Mouse (Mus musculus) heart, adult 2 months (tissue): ENCODE data around the gene Ipo9. TPM values are rescaled to one million over a fixed set of nuclear protein-coding genes. Genes with fewer than 3 reads are reported as not detected.
A peak's percentile ranks its signal among the peaks of the same experiment; 100 is the strongest.

Experiments
- DNase-seq, 2 experiments: peaks; one replicate each; pipeline ENCODE4 v3.0.0; 2021
- H3K27ac ChIP-seq: fragments of 200-600 bp; 2 replicates; pipeline ENCODE4 v1.8.1; 2022
- H3K27me3 ChIP-seq: fragments of 200-500 bp; 2 replicates; pipeline ENCODE4 v1.6.1; 2012; ENCODE audit warnings: mild to moderate bottlenecking, low read length, inconsistent platforms, mixed read lengths; ENCODE audit not compliant: control insufficient read depth, insufficient read depth
- H3K36me3 ChIP-seq: fragments of 200-500 bp; 2 replicates; pipeline ENCODE4 v1.6.1; 2012; ENCODE audit warnings: low read length, inconsistent platforms; ENCODE audit not compliant: control insufficient read depth, insufficient read depth
- H3K4me1 ChIP-seq: fragments of 200-500 bp; 2 replicates; pipeline ENCODE4 v1.6.1; 2011; ENCODE audit warnings: low read length; ENCODE audit not compliant: control insufficient read depth, insufficient read depth
- H3K4me3 ChIP-seq: fragments of 200-600 bp; 2 replicates; pipeline ENCODE4 v1.8.1; 2022
- H3K79me2 ChIP-seq: fragments of 200-500 bp; replicated peaks from 2 replicates; pipeline ENCODE4 v1.6.1; 2012; ENCODE audit warnings: mild to moderate bottlenecking, inconsistent platforms, low read length, moderate library complexity, mixed read lengths; ENCODE audit not compliant: control insufficient read depth, insufficient read depth
- H3K9ac ChIP-seq: fragments of 200-500 bp; 2 replicates; pipeline ENCODE4 v1.6.1; 2012; ENCODE audit warnings: low read depth, mild to moderate bottlenecking, control low read depth, inconsistent platforms, low read length, mixed read lengths
- CTCF ChIP-seq: fragments of 200-600 bp; IDR thresholded peaks from 2 replicates; pipeline ENCODE4 v1.8.1; 2022; ENCODE audit warnings: antibody characterized with exemption, mild to moderate bottlenecking, moderate library complexity
- EP300 ChIP-seq: fragments of 200-500 bp; IDR thresholded peaks from 2 replicates; pipeline ENCODE4 v1.6.1; 2011; ENCODE audit warnings: low read depth, low read length, control low read depth; ENCODE audit not compliant: insufficient read depth
- POLR2A ChIP-seq: fragments of 200-500 bp; IDR thresholded peaks from 2 replicates; pipeline ENCODE4 v1.6.1; 2011; ENCODE audit warnings: mild to moderate bottlenecking, low read depth, low read length, control low read depth; ENCODE audit not compliant: insufficient read depth
- WGBS: fragments of 180-500 bp; shearing (Covaris S2); methylation state at CpG from one replicate; pipeline ENCODE4 v1.1.7; 2018; 5-methylcytosine and 5-hydroxymethylcytosine counted together
- intact Hi-C: fragments of 180-260 bp; cut with DNase I; formaldehyde crosslinking; loops from one replicate; pipeline ENCODE4 v1.15.1; 2025
- polyA plus RNA-seq: library from polyadenylated mRNA; depleted of rRNA; stranded (reverse); fragments of >200 nt; gene quantifications from 2 replicates; pipeline ENCODE4 v1.2.3, GENCODE M21; 2012
- total RNA-seq, 2 experiments: library from RNA; stranded (reverse); gene quantifications; 2 replicates each; pipeline ENCODE4 v1.2.3; 2021

Ipo9 gene
- total and polyA plus RNA-seq, 3 experiments: 31.9 to 40.8 (median 35.3) TPM

GRCm38 (mm10) chr1:135374175-135374867 is 56.0 kb downstream of the Ipo9 start:
- H3K79me2 ChIP-seq: no peaks in the 10 kb centered on the region
- H3K27ac ChIP-seq: peak overlapping the region; percentile 40
- TF ChIP-seq POLR2A (no peak), EP300 (no peak), CTCF (no peak)
- H3K9ac ChIP-seq: peak overlapping the region; percentile 70
- 5% methylated on average over 19 of the region's 19 CpGs for whole genome bisulfite sequencing
- H3K4me3 ChIP-seq: peak overlapping the region; percentile 45
- DNase-seq: no peak
- H3K4me1 ChIP-seq: peaks cover 2% of the 10 kb centered on the region
- H3K27me3 ChIP-seq: no peaks in the 10 kb centered on the region
- no peaks in the 10 kb centered on the region for H3K36me3 ChIP-seq
- intact Hi-C loops: no loop called here

DNA sequence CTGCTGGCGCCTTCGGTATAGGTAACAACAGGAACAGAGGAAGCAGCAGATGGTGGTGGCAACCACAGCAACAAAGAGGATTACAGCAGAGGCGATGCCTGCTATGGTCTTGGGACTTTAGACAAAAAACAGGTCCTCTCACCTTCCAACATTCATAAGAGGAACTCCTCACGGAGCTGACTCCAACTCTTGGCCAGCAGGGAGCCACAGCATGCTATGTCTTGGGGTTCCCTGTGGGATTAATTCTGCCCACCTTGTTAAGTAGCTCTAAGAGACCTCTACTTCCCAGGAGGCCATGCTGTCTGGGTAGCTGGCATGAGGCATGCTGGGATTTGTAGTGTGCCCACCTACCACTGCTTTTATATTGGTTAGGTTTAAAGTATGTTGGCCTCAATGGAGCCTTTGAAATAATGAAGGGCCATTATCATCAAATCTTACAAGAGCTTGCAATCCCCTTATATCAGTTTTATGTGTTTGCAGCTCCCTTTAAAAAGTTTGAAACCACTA is 57.1 kb downstream of the Ipo9 start:
- TF ChIP-seq EP300 (no peak), POLR2A (no peak), CTCF (no peak)
- H3K27ac ChIP-seq: no peak overlapping the region
- peaks cover 2% of the 10 kb centered on the region; the same call in 1 of the 2 replicates for H3K4me1 ChIP-seq
- no peaks in the 10 kb centered on the region for H3K79me2 ChIP-seq
- intact Hi-C loops: no loop called here
- no peak for DNase-seq
- no peak overlapping the region for H3K9ac ChIP-seq
- no peaks in the 10 kb centered on the region for H3K36me3 ChIP-seq
- 88% methylated on average over 4 of the region's 4 CpGs for WGBS
- H3K4me3 ChIP-seq: no peak overlapping the region
- no peaks in the 10 kb centered on the region for H3K27me3 ChIP-seq

- H3K36me3 ChIP-seq: no peaks in the 10 kb centered on the region
- TF ChIP-seq POLR2A (no peak), EP300 (no peak), CTCF (no peak)
- no peak overlapping the region for H3K27ac ChIP-seq
- intact Hi-C loops: loop anchor here (2.0 to 5.0 kb wide), 5 partner anchors 57 to 257 kb away; partner anchors contain the start of genes Elf3 and Timm17a
- H3K4me1 ChIP-seq: peaks cover 2% of the 10 kb centered on the region
- H3K4me3 ChIP-seq: no peak overlapping the region
- H3K79me2 ChIP-seq: no peaks in the 10 kb centered on the region
- H3K27me3 ChIP-seq: no peaks in the 10 kb centered on the region
- DNase-seq: no peak
- WGBS: 90% methylated on average over 5 of the region's 5 CpGs
- no peak overlapping the region for H3K9ac ChIP-seq
Observed at GRCm38 (mm10) chr1:135369415-135369814, 60.9 kb downstream of the Ipo9 start.

- Histone ChIP-seq H3K4me3 (peak overlapping the region; percentile 56), H3K27me3 (no peaks in the 10 kb centered on the region), H3K9ac (0 out of 2 replicates have a peak overlapping the region, but pooled peaks have one; percentile 31), H3K4me1 (peaks cover 2% of the 10 kb centered on the region), H3K36me3 (no peaks in the 10 kb centered on the region), H3K27ac (no peak overlapping the region), H3K79me2 (no peaks in the 10 kb centered on the region)
- TF ChIP-seq CTCF (peak; percentile 65), EP300 (no peak)
- DNase-seq: peak; percentile 63 to 69
- intact Hi-C loops: loop anchor here (1.0 to 5.0 kb wide), 6 partner anchors 57 to 257 kb away; partner anchors contain the start of genes Elf3 and Timm17a
- 10% methylated on average over 14 of the region's 14 CpGs for WGBS
Observed at GRCm38 (mm10) chr1:135368982-135369381, 61.3 kb downstream of the Ipo9 start.

- 2% methylated on average over 20 of the region's 20 CpGs for WGBS
- no peak for TF ChIP-seq POLR2A
- peak; percentile 97 for TF ChIP-seq CTCF
- peak; percentile 77 for TF ChIP-seq EP300
- Histone ChIP-seq H3K36me3 (no peaks in the 10 kb centered on the region), H3K27ac (peak overlapping the region; percentile 51; the same call in 1 of the 2 replicates), H3K79me2 (no peaks in the 10 kb centered on the region), H3K4me1 (peaks cover 2% of the 10 kb centered on the region), H3K9ac (peak overlapping the region; percentile 37), H3K4me3 (peak overlapping the region; percentile 56), H3K27me3 (no peaks in the 10 kb centered on the region)
- intact Hi-C loops: loop anchor here (1.0 to 5.0 kb wide), 6 partner anchors 56 to 256 kb away; partner anchors contain the start of genes Elf3 and Timm17a
- peak; percentile 88 for DNase-seq
Observed at GRCm38 (mm10) chr1:135368245-135368644, 62.1 kb downstream of the Ipo9 start.

DNA sequence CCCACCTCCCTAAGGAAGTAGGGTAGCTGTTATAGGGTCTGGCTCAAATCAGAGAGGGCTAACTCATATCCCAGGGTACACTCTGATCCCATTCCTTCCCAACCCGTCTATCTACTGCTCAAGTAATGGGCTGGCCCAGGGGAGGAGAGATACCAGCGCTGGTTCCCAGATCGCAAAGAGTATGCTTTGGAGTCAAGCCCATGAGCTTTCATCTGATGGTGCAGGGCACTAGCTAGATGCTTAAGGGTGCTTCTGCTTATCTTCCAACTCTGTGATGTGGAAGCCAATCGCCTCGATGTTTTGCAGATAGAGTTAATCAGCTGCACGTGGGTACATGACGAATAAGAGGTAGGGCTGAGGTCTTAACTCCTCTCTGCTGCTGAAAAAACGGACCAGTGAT is 62.7 kb downstream of the Ipo9 start:
- H3K4me3 ChIP-seq: no peak overlapping the region
- peaks cover 2% of the 10 kb centered on the region for H3K4me1 ChIP-seq
- intact Hi-C loops: loop anchor here (5.0 kb wide), 3 partner anchors 55 to 255 kb away; partner anchors contain the start of gene Timm17a
- TF ChIP-seq CTCF (no peak), POLR2A (no peak), EP300 (no peak)
- H3K9ac ChIP-seq: no peak overlapping the region
- no peak overlapping the region for H3K27ac ChIP-seq
- whole genome bisulfite sequencing: 52% methylated on average over 8 of the region's 8 CpGs
- H3K27me3 ChIP-seq: no peaks in the 10 kb centered on the region
- H3K36me3 ChIP-seq: no peaks in the 10 kb centered on the region
- H3K79me2 ChIP-seq: no peaks in the 10 kb centered on the region
- DNase-seq: no peak
